Mouse (Mus musculus) v-Abl transformed pro-B cells (cell line): ENCODE results near the gene Prpf18.

Experiments used
- in situ Hi-C, 2 experiments: fragments of 400-800 bp; cut with MboI; formaldehyde crosslinking; loops; one replicate each; pipeline ENCODE4 v1.15.1; 2025; ENCODE audit not compliant: unreplicated experiment in 2 of 2

Gene Prpf18

GRCm38 (mm10) chr2:4651500-4652285 is at the start of gene Prpf18:
TSS of gene Prpf18 (minus strand) at chr2:4652113.
- in situ Hi-C loops, result loop anchor here in 1 of 2 experiments (10.0 kb wide), 1 partner anchor 223 kb away; no protein-coding TSS in a partner anchor

DNA sequence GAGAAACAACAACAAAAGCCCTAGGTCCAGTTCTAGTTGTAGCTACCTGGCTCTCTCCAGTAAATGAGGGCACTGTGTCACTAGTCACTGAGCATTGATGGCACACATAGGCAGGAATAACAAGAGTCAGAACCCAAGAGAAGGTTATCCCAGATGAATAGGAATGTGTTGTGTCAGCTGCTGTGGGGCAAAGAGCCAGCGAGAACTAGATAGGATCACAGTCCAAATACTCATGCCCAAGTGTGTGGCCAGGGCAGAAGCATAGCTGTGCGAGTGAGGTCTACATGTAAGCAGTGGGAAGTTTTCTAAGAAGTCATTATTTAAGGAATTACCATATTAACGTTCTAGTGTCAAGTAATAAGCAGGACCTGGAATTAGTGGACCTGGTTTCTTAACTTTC is 28.0 kb upstream of the Prpf18 start:
- in situ Hi-C loops, result loop anchor here in 1 of 2 experiments (10.0 kb wide), 1 partner anchor 155 kb away; no protein-coding TSS in a partner anchor

GRCm38 (mm10) chr2:4671636-4672035 is 19.7 kb upstream of the Prpf18 start:
- in situ Hi-C loops, result no loop called here

DNA sequence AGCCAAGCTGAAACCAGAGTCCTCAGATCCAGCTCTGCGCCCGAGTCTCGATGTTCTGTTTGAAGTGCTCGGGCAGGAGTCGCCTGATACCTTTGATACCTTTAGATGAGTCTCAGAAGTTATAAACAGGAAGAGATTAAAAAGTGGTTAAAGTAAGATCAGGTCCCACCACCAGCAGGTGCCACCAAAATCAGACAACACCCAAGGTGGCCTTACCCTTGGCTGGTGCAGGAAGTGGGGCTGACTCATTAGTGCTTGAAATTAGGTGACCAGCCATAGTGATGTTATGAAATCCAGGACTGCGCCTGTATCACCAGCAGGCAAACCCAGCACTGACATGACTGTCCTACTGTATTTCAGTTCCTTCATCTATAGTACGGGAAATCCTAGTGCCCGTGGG is 17.8 kb upstream of the Prpf18 start:
- in situ Hi-C loops, result no loop called here

- in situ Hi-C loops, result no loop called here
Measured at GRCm38 (mm10) chr2:4668626-4669025, 16.7 kb upstream of the Prpf18 start.

DNA sequence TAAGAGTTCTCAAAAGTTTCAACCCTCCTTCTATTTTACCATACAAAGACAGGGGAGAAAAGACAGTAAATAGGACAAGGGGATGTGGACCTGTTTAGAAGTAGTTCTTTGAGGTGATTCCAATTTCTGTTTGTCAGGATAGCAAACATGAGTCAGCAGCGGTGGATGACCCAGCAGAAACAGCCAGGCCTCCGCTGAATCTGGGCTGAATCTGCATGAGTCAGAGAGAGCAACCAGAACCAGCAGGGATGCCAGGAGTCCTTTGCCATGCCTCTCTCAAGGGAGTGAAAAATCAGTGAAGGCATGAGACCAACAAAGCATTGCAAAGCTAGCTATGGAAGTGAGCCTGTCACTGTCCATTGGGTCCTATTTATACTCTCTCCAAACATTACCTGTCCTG is 8.8 kb upstream of the Prpf18 start:
- in situ Hi-C loops, result no loop called here

GRCm38 (mm10) chr2:4649646-4650045 is 2.3 kb downstream of the Prpf18 start:
- in situ Hi-C loops, result loop anchor here (10.0 to 25.0 kb wide), 2 partner anchors 225 to 1312 kb away; partner anchors contain the start of genes Acbd7 (in 2 of the 2) and Rpp38 (in 2 of the 2)

DNA sequence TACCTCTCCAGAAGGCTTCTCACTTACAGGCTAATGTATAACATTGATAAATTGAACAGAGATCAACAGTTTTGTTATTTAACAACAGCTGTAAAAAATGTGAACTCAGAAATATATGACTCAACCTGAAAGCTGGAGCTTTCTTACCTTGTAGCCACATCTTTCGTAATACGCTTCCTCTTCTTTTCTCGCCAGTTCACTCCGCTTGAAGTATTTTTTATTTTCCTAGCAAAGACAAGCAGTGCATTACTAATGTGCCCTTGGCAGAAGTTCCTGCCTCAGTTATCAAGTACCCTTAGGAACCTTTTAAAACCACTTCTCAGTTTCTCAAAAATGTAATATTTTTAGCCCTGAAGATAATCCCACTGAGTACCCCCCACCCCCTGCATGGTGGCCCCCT is 3.8 kb downstream of the Prpf18 start:
- in situ Hi-C loops, result loop anchor here (10.0 to 25.0 kb wide), 2 partner anchors 227 to 1311 kb away; partner anchors contain the start of genes Acbd7 (in 2 of the 2) and Rpp38 (in 2 of the 2)

DNA sequence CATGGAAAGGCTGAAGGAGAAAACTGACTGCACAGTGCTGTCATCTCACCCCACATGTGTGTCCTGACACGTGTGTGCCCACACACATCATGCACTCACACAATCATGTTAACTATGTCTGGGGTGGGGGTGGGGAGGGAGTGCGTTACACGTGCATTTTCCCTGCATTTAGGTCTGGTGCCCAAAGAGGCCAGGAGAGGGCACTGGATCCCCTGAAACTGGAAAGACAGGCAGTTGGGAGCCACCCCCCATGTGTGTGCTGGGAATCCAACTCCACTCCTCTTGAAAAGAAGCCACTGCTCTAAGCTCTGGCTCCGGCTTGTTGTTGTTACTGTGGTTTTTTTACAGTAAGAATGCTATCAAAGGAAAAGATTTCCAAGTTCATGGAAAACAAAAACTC is 6.8 kb downstream of the Prpf18 start:
- in situ Hi-C loops, result loop anchor here (10.0 to 25.0 kb wide), 2 partner anchors 230 to 1308 kb away; partner anchors contain the start of genes Acbd7 (in 2 of the 2) and Rpp38 (in 2 of the 2)

GRCm38 (mm10) chr2:4638189-4638588 is 13.7 kb downstream of the Prpf18 start:
- in situ Hi-C loops, result loop anchor here (25.0 kb wide), 1 partner anchor 1301 kb away; the partner anchor contains the start of genes Acbd7 (in 2 of the 2) and Rpp38 (in 2 of the 2)

- in situ Hi-C loops, result loop anchor here (25.0 kb wide), 1 partner anchor 1299 kb away; the partner anchor contains the start of genes Acbd7 (in 2 of the 2) and Rpp38 (in 2 of the 2)
Measured at GRCm38 (mm10) chr2:4636656-4637055, 15.3 kb downstream of the Prpf18 start.

DNA sequence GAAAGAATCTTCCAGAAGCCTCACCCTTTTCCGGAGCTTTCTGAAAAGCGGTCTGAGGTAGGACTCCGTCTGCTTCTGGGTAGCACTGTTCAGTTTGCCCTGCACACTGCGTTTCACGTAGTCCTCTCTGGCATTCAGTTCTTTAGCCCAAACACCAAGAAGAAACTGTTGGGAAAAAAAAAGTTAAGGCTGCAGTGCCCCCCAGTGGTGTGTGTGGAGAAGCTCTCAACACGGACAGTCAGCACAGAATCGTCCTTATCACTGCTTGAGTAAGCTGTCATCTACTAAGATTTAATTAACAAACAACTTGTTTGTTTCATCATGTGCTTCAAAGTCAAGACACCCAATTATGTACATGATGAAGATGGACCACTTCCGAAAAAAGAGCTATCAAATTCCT is 16.1 kb downstream of the Prpf18 start:
- in situ Hi-C loops, result loop anchor here (25.0 kb wide), 1 partner anchor 1299 kb away; the partner anchor contains the start of genes Acbd7 (in 2 of the 2) and Rpp38 (in 2 of the 2)

GRCm38 (mm10) chr2:4630197-4630835 is 21.6 kb downstream of the Prpf18 start:
- in situ Hi-C loops, result loop anchor here (25.0 kb wide), 1 partner anchor 1293 kb away; the partner anchor contains the start of genes Acbd7 (in 2 of the 2) and Rpp38 (in 2 of the 2)

DNA sequence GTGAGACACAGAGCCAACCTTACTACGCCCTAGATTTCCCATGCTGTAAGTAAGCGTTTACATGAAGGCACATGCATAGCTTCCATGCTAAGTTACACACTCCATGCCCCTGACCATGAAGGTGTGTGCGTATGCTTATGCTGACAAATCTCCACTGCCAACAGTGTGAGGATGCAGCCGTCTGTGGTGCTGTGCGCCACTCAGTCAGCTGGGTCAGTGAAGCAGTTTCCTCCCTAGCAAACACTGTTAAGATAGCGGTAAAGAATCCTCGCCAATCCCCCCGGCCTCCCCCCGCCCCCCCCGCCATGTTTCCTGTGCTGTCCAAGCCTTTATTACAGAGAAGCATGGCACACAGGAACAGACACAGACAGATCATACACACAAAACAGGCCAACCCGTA is 22.4 kb downstream of the Prpf18 start:
- in situ Hi-C loops, result loop anchor here (25.0 kb wide), 1 partner anchor 1292 kb away; the partner anchor contains the start of genes Acbd7 (in 2 of the 2) and Rpp38 (in 2 of the 2)

GRCm38 (mm10) chr2:4628920-4629319 is 23.0 kb downstream of the Prpf18 start:
- in situ Hi-C loops, result loop anchor here (25.0 kb wide), 1 partner anchor 1292 kb away; the partner anchor contains the start of genes Acbd7 (in 2 of the 2) and Rpp38 (in 2 of the 2)

- in situ Hi-C loops, result loop anchor here (25.0 kb wide), 1 partner anchor 1290 kb away; the partner anchor contains the start of genes Acbd7 (in 2 of the 2) and Rpp38 (in 2 of the 2)
Measured at GRCm38 (mm10) chr2:4626911-4627310, 25.0 kb downstream of the Prpf18 start.

- in situ Hi-C loops, result no loop called here
Measured at GRCm38 (mm10) chr2:4621471-4621985, 30.4 kb downstream of the Prpf18 start.

DNA sequence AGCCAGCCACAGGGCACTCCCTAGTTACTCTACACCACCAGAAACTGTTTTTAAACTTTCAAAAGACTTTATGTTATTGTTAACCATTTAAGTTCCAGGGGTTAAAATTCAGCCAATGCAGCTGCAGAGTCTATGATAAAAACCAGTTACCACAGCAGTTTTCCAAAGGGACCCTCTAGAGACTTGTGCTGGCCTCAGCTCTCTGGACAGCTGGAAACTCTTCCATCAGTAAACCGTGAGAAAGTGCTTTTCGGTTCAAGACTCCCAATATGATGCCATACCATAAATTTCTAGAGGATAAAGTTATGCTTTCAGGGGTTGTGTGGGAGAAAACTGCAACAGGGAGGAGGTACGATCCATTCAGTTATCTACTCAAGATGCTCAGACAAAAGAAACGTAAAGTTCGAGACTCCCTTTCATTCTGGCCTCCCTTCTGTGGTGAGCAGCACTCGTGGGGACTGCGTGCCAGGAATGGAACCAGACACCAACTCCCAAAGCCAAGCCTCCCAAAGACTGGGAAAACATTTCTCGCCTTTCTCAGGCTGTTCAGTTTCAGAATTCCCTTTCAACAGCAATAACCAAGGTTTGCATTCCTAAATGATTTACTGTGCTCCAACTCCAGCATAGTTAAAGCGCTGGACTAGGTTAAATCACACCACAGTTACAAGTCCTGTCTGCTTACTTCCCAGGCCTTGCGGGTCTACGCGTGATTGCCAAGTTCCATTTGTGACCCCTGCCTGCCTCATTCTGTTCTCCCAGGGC is 31.1 kb downstream of the Prpf18 start:
- in situ Hi-C loops, result no loop called here

- in situ Hi-C loops, result no loop called here
Measured at GRCm38 (mm10) chr2:4619893-4620593, 31.9 kb downstream of the Prpf18 start.
